ENCODE assay signal across 21 mouse cellular contexts in the genomic region with DNA sequence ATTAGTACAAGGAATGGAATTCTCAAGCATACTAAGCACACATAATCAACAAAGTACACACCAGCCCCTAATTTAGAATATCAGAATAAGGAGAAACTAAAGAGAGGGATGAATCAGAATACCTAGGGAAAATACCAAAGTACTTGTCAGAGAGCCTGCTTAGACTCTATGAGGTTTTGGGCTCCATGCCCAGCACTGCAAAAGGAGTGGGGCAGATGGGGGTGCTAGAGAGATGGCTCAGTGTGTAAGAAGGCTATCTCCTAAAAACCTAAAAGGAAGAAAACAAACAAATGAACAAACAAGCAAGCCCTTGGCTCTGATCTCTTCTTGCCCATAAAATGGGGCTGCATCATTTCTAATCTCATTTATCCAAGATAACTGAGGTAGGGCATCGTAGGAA. TPM values are rescaled to one million over a fixed set of nuclear protein-coding genes. Genes with fewer than 3 reads are reported as not detected.
DNase-seq lines count a peak whose midpoint lies in the region; ATAC-seq and TF ChIP-seq lines count a peak whose summit lies in the region.
"Had no signal": no experiment of that assay in that cellular context is flagged by ENCODE, and none has a peak within 500 bp of the region (broad histone marks: within the 10 kb centered on the region; RNA-seq: fewer than 3 reads in every experiment).

No protein-coding gene starts in this region.

- 95% methylated on average over 1 of the region's 1 CpGs for WGBS in kidney, adult 2 months
- WGBS in midbrain, embryonic 11.5 days: 88% methylated on average over 1 of the region's 1 CpGs
- 86% methylated on average over 1 of the region's 1 CpGs for WGBS in midbrain, postnatal 0 days

- no peak for TF ChIP-seq POLR2A in kidney, adult 2 months (IDR thresholded peaks at IDR 0.05; ENCODE audit: low read depth, low read length)

- H3K36me3 ChIP-seq in kidney, adult 2 months (ENCODE audit: control insufficient read depth, insufficient read depth, low read length): no peaks in the 10 kb centered on the region
- no peaks in the 10 kb centered on the region for H3K36me3 ChIP-seq in midbrain, embryonic 11.5 days (ENCODE audit: control insufficient read depth, insufficient read depth, low read length)
- H3K36me3 ChIP-seq in midbrain, postnatal 0 days (ENCODE audit: insufficient read depth, low read length): no peaks in the 10 kb centered on the region
- H3K36me3 ChIP-seq: embryonic facial prominence, embryonic 13.5 days; hindbrain, embryonic 12.5 days; liver, embryonic 13.5 days; lung, embryonic 15.5 days; stomach, embryonic 15.5 days had no signal

- H3K27ac ChIP-seq in kidney, adult 2 months (ENCODE audit: insufficient read depth, low read depth, low read length): no peak overlapping the region
- no peak overlapping the region for H3K27ac ChIP-seq in midbrain, embryonic 11.5 days (ENCODE audit: low read depth, low read length)
- H3K27ac ChIP-seq in midbrain, postnatal 0 days (ENCODE audit: low read depth, low read length): no peak overlapping the region
- H3K27ac ChIP-seq: embryonic facial prominence, embryonic 13.5 days; hindbrain, embryonic 12.5 days; liver, embryonic 13.5 days; lung, embryonic 15.5 days; stomach, embryonic 15.5 days had no signal

- H3K4me1 ChIP-seq in kidney, adult 2 months (ENCODE audit: control insufficient read depth, insufficient read depth, low read length): peaks cover 14% of the 10 kb centered on the region
- H3K4me1 ChIP-seq in midbrain, embryonic 11.5 days (ENCODE audit: control insufficient read depth, insufficient read depth, low read length): peaks cover 10% of the 10 kb centered on the region; the same call in 1 of the 2 replicates
- H3K4me1 ChIP-seq in midbrain, postnatal 0 days (ENCODE audit: insufficient read depth, low read length): peaks cover 13% of the 10 kb centered on the region

- H3K4me3 ChIP-seq in kidney, adult 2 months (ENCODE audit: insufficient read depth, low read depth, low read length): no peak overlapping the region
- H3K4me3 ChIP-seq in midbrain, embryonic 11.5 days (ENCODE audit: low read depth, low read length): no peak overlapping the region
- no peak overlapping the region for H3K4me3 ChIP-seq in midbrain, postnatal 0 days (ENCODE audit: low read depth, low read length)
- H3K4me3 ChIP-seq: embryonic facial prominence, embryonic 13.5 days; hindbrain, embryonic 12.5 days; liver, embryonic 13.5 days; lung, embryonic 15.5 days; stomach, embryonic 15.5 days had no signal

- no peak for TF ChIP-seq CTCF in kidney, adult 2 months (conservative IDR thresholded peaks at IDR 0.05; ENCODE audit: insufficient read depth, insufficient read length, low read depth, low read length)
- TF ChIP-seq CTCF in midbrain, postnatal 0 days (IDR thresholded peaks at IDR 0.05): no peak

- DNase-seq in kidney, adult 2 months: peak; percentile 64
- no peak for DNase-seq in kidney, adult 11 months
- peak; percentile 21 for DNase-seq in midbrain, embryonic 11.5 days (ENCODE audit: low spot score, missing footprints)
- DNase-seq in midbrain, postnatal 0 days (ENCODE audit: low spot score): no peak
- DNase-seq in MN1 (ENCODE audit: low spot score): peak; percentile 39
- peak; percentile 49 for DNase-seq in telencephalon, adult 2 months (ENCODE audit: low read depth, low spot score)
- DNase-seq in lung, adult 18-20 months: no peak
- DNase-seq: cerebellum, adult 9-11 months; heart, postnatal 10 days; kidney, adult 9 months; liver, embryonic 13.5 days; lung, postnatal 4 days had no signal

- H3K9me3 ChIP-seq in midbrain, embryonic 11.5 days (ENCODE audit: control insufficient read depth, low read length): no peaks in the 10 kb centered on the region
- no peaks in the 10 kb centered on the region for H3K9me3 ChIP-seq in midbrain, postnatal 0 days (ENCODE audit: low read length)
- H3K9me3 ChIP-seq: embryonic facial prominence, embryonic 13.5 days; hindbrain, embryonic 12.5 days; liver, embryonic 13.5 days; lung, embryonic 15.5 days; stomach, embryonic 15.5 days had no signal

- H3K27me3 ChIP-seq in kidney, adult 2 months (replicated peaks; ENCODE audit: control insufficient read depth, insufficient read depth, low read length): no peaks in the 10 kb centered on the region
- H3K27me3 ChIP-seq in midbrain, embryonic 11.5 days (ENCODE audit: control insufficient read depth, insufficient read depth, low read length): no peaks in the 10 kb centered on the region
- no peaks in the 10 kb centered on the region for H3K27me3 ChIP-seq in midbrain, postnatal 0 days (ENCODE audit: insufficient read depth, low read length)
- H3K27me3 ChIP-seq: embryonic facial prominence, embryonic 13.5 days; hindbrain, embryonic 12.5 days; liver, embryonic 13.5 days; lung, embryonic 15.5 days; stomach, embryonic 15.5 days had no signal

- no peak overlapping the region for H3K9ac ChIP-seq in midbrain, embryonic 11.5 days (ENCODE audit: low read length)
- no peak overlapping the region for H3K9ac ChIP-seq in midbrain, postnatal 0 days (replicated peaks; ENCODE audit: low read length, poor library complexity, severe bottlenecking)
- H3K9ac ChIP-seq: embryonic facial prominence, embryonic 13.5 days; hindbrain, embryonic 12.5 days; liver, embryonic 13.5 days; lung, embryonic 15.5 days; stomach, embryonic 15.5 days had no signal

- no peak overlapping the region for H3K4me2 ChIP-seq in midbrain, embryonic 11.5 days
- no peak overlapping the region for H3K4me2 ChIP-seq in midbrain, postnatal 0 days (ENCODE audit: low read depth, low read length, poor library complexity, severe bottlenecking)
- H3K4me2 ChIP-seq: embryonic facial prominence, embryonic 13.5 days; heart, embryonic 11.5 days; hindbrain, embryonic 12.5 days; liver, embryonic 13.5 days; lung, embryonic 15.5 days; stomach, embryonic 15.5 days had no signal

- ATAC-seq in midbrain, embryonic 11.5 days (ENCODE audit: low FRiP score): no peak
- no peak for ATAC-seq in midbrain, postnatal 0 days (ENCODE audit: low FRiP score)

RNA-seq across cellular contexts. Expression of a gene that starts 23.0 kb away (rescaled TPM):
- polyA plus RNA-seq in kidney, adult 2 months (2012; rRNA removed): not detected in 2 replicates
- not detected in 2 replicates for polyA plus RNA-seq in midbrain, embryonic 11.5 days (2014; fragmentation: Nextera tagmentation; extraction: Ambion mirVana)
- total RNA-seq in midbrain, postnatal 0 days (2014; rRNA removed): not detected in 2 replicates
- polyA plus RNA-seq in midbrain, postnatal 0 days (2015; fragmentation: Nextera tagmentation; extraction: Ambion mirVana): not detected in 2 replicates
- total RNA-seq: gastrocnemius, adult 8-10 months; granulocyte monocyte progenitor cell, adult 5-6 weeks; heart, postnatal 10 days; layer of hippocampus, postnatal 14 days had no signal
- polyA plus RNA-seq: embryonic facial prominence, embryonic 13.5 days; heart, embryonic 11.5 days; hindbrain, embryonic 12.5 days; limb, embryonic 11.5 days; liver, embryonic 13.5 days; lung, embryonic 15.5 days had no signal

RNA-seq across cellular contexts. Expression of a gene that starts 37.5 kb away (rescaled TPM):
- polyA plus RNA-seq in kidney, adult 2 months (2012; rRNA removed): 0.24 and 0.30 TPM in 2 replicates
- polyA plus RNA-seq in midbrain, embryonic 11.5 days (2014; fragmentation: Nextera tagmentation; extraction: Ambion mirVana): 10.1 and 11.3 TPM in 2 replicates
- total RNA-seq in midbrain, postnatal 0 days (2014; rRNA removed): 0.27 and 0.85 TPM in 2 replicates
- 1.6 and 2.3 TPM in 2 replicates for polyA plus RNA-seq in midbrain, postnatal 0 days (2015; fragmentation: Nextera tagmentation; extraction: Ambion mirVana)
- total RNA-seq: granulocyte monocyte progenitor cell, adult 5-6 weeks had no signal

RNA-seq across cellular contexts. Expression of a gene that starts 57.5 kb away (rescaled TPM):
- 10.8 and 12.1 TPM in 2 replicates for polyA plus RNA-seq in kidney, adult 2 months (2012; rRNA removed)
- 42.8 and 44.8 TPM in 2 replicates for polyA plus RNA-seq in midbrain, embryonic 11.5 days (2014; fragmentation: Nextera tagmentation; extraction: Ambion mirVana)
- 19.9 and 29.2 TPM in 2 replicates for total RNA-seq in midbrain, postnatal 0 days (2014; rRNA removed)
- 16.9 and 18.8 TPM in 2 replicates for polyA plus RNA-seq in midbrain, postnatal 0 days (2015; fragmentation: Nextera tagmentation; extraction: Ambion mirVana)

Comparison
In these comparisons a context has a peak if more than half of its experiments do, and no peak if none do; other contexts are left out.
1. DNase-seq: peak in kidney, adult 2 months (single experiment), midbrain, embryonic 11.5 days (single experiment), MN1 (single experiment) and telencephalon, adult 2 months (single experiment); none in kidney, adult 11 months (single experiment), midbrain, postnatal 0 days (single experiment) and lung, adult 18-20 months (0 of 2).